Mouse (Mus musculus): ENCODE data around the gene Slc35c1. TPM values are rescaled to one million over a fixed set of nuclear protein-coding genes. Genes with fewer than 3 reads are reported as not detected.

Slc35c1 gene
- polyA plus RNA-seq, 1 experiment from 2014 or later = 6.9 TPM

DNA sequence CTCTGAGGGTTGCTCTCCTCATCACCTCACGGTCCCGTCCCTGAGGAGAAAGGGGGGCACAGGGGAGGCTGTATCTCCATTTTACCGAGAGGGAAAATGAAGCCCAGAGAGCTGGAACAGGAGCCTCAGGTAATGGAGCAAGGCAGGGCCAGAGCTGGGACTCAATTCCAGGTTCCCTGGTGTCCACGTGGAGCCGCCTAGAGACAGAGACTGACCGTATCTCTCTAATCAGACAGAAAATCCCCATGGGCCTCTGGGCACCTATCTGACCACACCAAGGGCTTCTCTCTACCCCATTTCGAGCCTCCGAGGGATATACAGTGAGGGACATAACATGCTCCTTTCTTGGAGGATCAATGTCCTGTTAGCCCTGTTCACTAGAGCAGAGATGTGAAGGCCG is 37.2 kb downstream of the Slc35c1 start:
- H3K4me2 ChIP-seq = no peak overlapping the region
- H3K9ac ChIP-seq = no peak overlapping the region
- H3K27ac ChIP-seq = peak overlapping the region; percentile 87
- H3K27me3 ChIP-seq = no peaks in the 10 kb centered on the region
- ATAC-seq (replicated peaks; ENCODE audit: insufficient number of reproducible peaks, insufficient read depth, low FRiP score, low read depth) = no peak
- no peaks in the 10 kb centered on the region for H3K9me3 ChIP-seq (replicated peaks)
- H3K4me3 ChIP-seq = no peak overlapping the region
- peaks cover 40% of the 10 kb centered on the region for H3K36me3 ChIP-seq
- peaks cover 50% of the 10 kb centered on the region for H3K4me1 ChIP-seq (replicated peaks)
- WGBS = 87% methylated on average over 9 of the region's 9 CpGs

DNA sequence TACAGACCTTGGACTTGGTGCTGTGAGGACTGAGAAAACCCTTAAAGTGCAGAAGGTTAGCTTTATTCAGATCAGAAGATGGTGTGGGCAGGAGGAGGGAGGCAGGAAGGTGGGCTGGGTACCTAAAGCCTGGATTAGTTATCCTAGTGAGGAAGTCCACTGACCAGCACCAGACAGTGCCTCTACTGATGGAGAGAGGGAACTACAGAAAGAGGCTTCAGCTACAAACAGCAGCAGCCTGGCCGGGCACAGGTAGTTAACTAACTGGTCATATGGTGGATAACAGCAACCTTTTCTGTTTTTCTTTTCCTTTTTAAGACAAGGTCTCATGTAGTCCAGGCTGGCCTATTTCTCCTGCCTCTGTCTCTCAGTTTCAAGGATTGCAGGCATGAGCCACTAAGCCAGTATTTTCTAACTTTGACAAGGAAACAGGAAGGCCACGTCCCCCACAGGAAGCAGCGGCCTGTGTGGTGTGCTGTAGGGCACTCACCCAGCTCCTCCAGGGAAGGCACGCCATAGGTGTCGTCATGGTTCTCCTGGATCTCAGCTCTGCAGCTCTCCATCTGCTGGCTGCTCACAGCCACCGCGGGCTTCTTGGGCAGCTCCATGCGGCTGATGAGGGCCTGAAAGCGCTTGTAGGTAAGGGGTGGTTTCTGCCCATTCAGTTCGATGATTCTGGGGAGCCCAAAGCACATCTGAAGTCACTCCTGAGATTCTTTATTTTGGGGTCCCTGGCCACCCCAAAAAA is 37.8 kb downstream of the Slc35c1 start:
- H3K4me3 ChIP-seq = no peak overlapping the region
- no peak overlapping the region for H3K9ac ChIP-seq
- 65% methylated on average over 10 of the region's 10 CpGs for WGBS
- no peak for ATAC-seq (replicated peaks; ENCODE audit: insufficient number of reproducible peaks, insufficient read depth, low FRiP score, low read depth)
- H3K36me3 ChIP-seq = peaks cover 46% of the 10 kb centered on the region
- no peak overlapping the region for H3K4me2 ChIP-seq
- peaks cover 44% of the 10 kb centered on the region for H3K4me1 ChIP-seq (replicated peaks)
- H3K27ac ChIP-seq = peak overlapping the region; percentile 87; the same call in 1 of the 2 replicates
- H3K9me3 ChIP-seq (replicated peaks) = no peaks in the 10 kb centered on the region
- no peaks in the 10 kb centered on the region for H3K27me3 ChIP-seq

DNA sequence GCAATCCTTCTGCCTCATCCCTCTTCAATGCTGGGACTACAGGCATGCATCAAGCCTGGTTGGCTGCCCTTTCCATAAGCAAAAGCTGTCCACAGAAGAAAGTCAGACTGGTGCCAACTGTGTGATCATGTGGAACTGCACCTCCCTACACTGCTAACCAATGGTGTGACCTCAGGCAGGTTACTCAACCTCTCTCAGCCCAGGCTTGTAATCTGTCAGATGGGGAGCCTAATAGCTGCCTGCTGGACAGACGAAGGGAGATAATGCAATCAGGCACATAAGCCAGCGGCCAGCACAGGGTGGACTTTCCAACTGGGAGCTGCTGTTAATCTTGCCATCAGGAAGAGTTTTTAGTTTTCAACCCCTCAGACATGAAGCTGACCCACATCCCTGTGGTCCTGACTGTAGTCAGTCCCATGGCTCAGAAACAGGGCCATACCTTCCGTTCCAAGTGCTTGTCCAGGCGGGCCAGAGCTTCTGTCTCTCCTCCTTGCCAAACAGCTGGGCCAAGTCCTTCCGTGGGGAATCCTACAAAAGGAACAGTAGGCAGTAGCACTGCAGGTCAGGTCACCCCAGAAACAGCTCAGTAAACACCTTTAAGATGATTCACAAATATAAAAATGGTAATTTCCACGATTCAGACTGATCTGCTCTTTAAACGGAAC is 38.5 kb downstream of the Slc35c1 start:
- peaks cover 48% of the 10 kb centered on the region for H3K36me3 ChIP-seq

DNA sequence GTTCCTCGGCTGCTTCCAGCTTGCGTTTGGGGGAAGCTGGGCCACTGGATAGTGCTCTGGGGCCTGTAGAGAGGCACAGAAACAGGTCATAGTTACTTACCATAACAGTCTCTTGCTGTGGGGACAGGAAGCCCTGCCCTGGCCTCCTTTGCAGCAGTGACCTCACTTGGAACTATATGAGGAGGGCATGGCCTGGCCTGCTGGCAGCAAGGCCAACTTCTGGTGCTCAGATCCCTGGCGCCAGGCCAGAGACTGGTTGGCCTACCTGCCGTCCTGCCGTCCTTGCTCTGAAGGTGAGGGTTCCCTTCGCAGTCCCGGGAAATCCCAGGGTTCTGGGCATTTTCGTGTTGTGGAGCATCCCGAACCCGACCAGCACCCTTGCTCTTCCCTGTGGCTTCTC is 48.6 kb downstream of the Slc35c1 start:
- Histone ChIP-seq H3K27ac (no peak overlapping the region), H3K4me2 (no peak overlapping the region), H3K36me3 (peaks cover 89% of the 10 kb centered on the region), H3K9me3 (replicated peaks) (no peaks in the 10 kb centered on the region), H3K4me1 (replicated peaks) (no peaks in the 10 kb centered on the region), H3K9ac (no peak overlapping the region), H3K27me3 (no peaks in the 10 kb centered on the region), H3K4me3 (no peak overlapping the region)
- WGBS = 82% methylated on average over 10 of the region's 10 CpGs
- no peak for ATAC-seq (replicated peaks; ENCODE audit: insufficient number of reproducible peaks, insufficient read depth, low FRiP score, low read depth)

More for the DNA sequence above, 38.5 kb downstream of the Slc35c1 start:
- Histone ChIP-seq H3K27me3 (no peaks in the 10 kb centered on the region), H3K9ac (no peak overlapping the region), H3K9me3 (replicated peaks) (no peaks in the 10 kb centered on the region), H3K27ac (no peak overlapping the region), H3K4me2 (no peak overlapping the region), H3K4me3 (no peak overlapping the region), H3K4me1 (replicated peaks) (peaks cover 41% of the 10 kb centered on the region)
- no peak for ATAC-seq (replicated peaks; ENCODE audit: insufficient number of reproducible peaks, insufficient read depth, low FRiP score, low read depth)
- WGBS = 91% methylated on average over 7 of the region's 7 CpGs

DNA sequence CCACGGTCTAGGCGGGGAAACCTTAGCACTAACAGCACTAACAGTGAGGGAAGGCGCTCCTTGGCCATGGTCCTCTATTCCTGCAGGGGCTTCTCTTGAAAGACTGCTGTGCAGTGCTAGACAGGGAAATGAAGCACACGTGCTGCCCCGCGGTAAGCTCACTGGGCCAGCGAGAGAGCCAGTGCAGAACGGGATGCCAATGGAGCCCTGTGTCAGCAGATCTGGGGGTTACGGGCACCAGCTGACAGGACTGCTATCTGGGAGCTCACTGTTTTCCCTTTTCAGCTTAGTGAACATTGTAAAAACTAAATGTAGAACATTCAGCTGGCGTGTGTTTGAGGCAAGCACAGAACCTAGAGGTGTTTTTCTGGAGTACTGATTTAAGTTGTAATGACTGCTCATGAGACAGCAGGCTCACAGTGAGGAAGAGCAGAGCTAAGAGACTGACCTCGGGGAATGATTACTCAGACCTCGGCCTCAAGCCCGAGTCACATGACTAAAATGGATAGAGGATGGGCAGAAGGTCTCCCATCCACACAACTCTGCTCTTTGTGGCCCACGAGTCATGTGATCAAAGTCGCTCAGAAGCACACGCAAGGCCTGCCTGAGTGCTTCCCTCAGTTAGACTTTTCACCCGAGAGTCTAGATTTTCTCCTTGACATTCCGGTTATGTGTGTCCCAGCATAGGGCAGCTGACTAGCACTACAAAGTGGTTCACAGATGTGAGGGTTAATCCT is 51.9 kb downstream of the Slc35c1 start:
- no peak overlapping the region for H3K4me2 ChIP-seq
- H3K9me3 ChIP-seq (replicated peaks) = no peaks in the 10 kb centered on the region
- no peak overlapping the region for H3K4me3 ChIP-seq
- peaks cover 90% of the 10 kb centered on the region for H3K36me3 ChIP-seq
- WGBS = 89% methylated on average over 18 of the region's 18 CpGs
- no peaks in the 10 kb centered on the region for H3K27me3 ChIP-seq
- no peak for ATAC-seq (replicated peaks; ENCODE audit: insufficient number of reproducible peaks, insufficient read depth, low FRiP score, low read depth)
- H3K27ac ChIP-seq = no peak overlapping the region
- no peak overlapping the region for H3K9ac ChIP-seq
- no peaks in the 10 kb centered on the region for H3K4me1 ChIP-seq (replicated peaks)

DNA sequence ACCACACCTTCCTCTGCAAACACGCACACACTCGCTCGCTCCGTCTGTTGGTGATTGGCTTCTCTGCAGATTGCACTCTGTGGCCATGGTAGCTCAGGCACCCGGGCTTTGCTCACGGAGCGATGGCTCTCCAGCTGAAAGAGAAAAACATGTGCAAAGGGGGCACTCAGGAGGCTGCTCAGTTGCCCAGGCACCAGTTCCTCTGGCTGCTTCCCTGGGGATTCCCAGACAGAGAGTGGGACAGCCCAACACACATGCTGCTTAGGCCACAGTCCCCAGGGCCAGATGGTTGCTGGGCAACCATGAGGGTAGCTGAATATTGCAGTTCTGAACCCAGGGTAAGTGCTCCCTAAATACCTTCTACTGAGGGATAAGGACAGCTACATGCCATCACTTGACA is 54.7 kb downstream of the Slc35c1 start:
- 95% methylated on average over 7 of the region's 7 CpGs for WGBS
- H3K9me3 ChIP-seq (replicated peaks) = no peaks in the 10 kb centered on the region
- peaks cover 62% of the 10 kb centered on the region for H3K36me3 ChIP-seq

DNA sequence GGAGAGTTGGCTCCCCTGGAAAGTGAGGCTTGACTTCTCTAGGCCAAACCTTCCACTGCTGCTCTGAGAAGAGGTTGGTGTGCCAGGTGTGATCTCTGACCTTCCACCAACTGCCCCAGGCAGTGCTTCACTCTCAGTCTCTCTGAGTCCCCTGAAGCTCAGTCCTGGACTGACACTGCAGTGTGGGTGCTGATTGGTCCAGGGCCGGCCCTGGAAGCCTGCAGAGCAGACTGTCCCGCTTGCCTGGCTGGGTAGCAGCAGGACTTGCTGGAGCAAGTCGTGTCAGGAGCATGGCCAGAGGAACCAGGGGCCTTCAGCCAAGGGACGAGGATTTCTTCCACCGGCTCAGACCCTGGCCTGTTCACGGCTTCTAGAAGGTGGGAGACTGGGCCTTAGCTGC is 55.6 kb downstream of the Slc35c1 start:
- Histone ChIP-seq H3K9ac (no peak overlapping the region), H3K4me1 (replicated peaks) (peaks cover 9% of the 10 kb centered on the region), H3K27ac (no peak overlapping the region), H3K36me3 (peaks cover 57% of the 10 kb centered on the region), H3K9me3 (replicated peaks) (no peaks in the 10 kb centered on the region), H3K4me2 (no peak overlapping the region), H3K27me3 (peaks cover 18% of the 10 kb centered on the region), H3K4me3 (no peak overlapping the region)
- ATAC-seq (replicated peaks; ENCODE audit: insufficient number of reproducible peaks, insufficient read depth, low FRiP score, low read depth) = no peak
- 79% methylated on average over 6 of the region's 6 CpGs for WGBS

More for the DNA sequence above, 54.7 kb downstream of the Slc35c1 start:
- Histone ChIP-seq H3K4me2 (no peak overlapping the region), H3K27me3 (peaks cover 12% of the 10 kb centered on the region), H3K4me1 (replicated peaks) (peaks cover 6% of the 10 kb centered on the region), H3K27ac (no peak overlapping the region), H3K4me3 (no peak overlapping the region), H3K9ac (no peak overlapping the region)
- ATAC-seq (replicated peaks; ENCODE audit: insufficient number of reproducible peaks, insufficient read depth, low FRiP score, low read depth) = no peak

DNA sequence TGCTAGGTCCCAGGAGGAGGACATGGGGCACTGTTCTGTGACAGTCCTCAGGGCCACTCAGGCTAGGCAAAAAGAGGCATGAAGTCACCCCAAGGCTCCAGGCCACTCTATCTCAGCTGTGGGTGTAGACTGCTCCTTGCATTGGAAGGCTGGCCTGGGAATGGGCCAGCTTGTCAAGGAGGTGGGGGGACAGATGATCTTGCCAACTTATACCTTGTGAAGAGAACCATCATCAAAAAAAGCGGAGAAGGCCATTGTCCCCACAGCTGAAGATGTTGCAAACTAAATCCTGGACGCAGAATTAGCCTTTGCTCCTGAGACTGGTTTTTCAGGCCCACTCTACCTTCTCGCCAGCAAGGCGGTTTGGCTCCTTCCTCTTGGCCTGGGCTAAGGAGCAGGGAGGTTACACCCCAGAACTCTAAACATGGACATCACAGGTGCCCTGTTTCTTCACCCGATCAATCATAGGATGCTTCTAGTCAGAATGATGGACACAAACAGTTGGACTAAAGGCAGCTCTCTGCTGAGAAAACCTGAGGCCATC is 56.5 kb downstream of the Slc35c1 start:
- H3K4me1 ChIP-seq (replicated peaks) = peaks cover 9% of the 10 kb centered on the region

More for the DNA sequence above, 56.5 kb downstream of the Slc35c1 start:
- Histone ChIP-seq H3K27me3 (peaks cover 20% of the 10 kb centered on the region), H3K36me3 (peaks cover 48% of the 10 kb centered on the region), H3K4me2 (no peak overlapping the region), H3K9me3 (replicated peaks) (no peaks in the 10 kb centered on the region), H3K9ac (no peak overlapping the region), H3K27ac (no peak overlapping the region), H3K4me3 (no peak overlapping the region)
- ATAC-seq (replicated peaks; ENCODE audit: insufficient number of reproducible peaks, insufficient read depth, low FRiP score, low read depth) = no peak
- 92% methylated on average over 5 of the region's 5 CpGs for WGBS

Other genes starting within 250 kb of the Slc35c1 start
- 14.8 and 19.0 TPM in 2 replicates for gene Pex16, start 85.9 kb downstream of the Slc35c1 start, polyA plus RNA-seq (2015; fragmentation: Nextera tagmentation; extraction: Ambion mirVana)
- 1.6 and 3.4 TPM in 2 replicates for gene Large2, start 85.7 kb downstream of the Slc35c1 start, polyA plus RNA-seq (2015; fragmentation: Nextera tagmentation; extraction: Ambion mirVana)
- 1.2 and 1.7 TPM in 2 replicates for gene 1700029I15Rik, start 78.0 kb downstream of the Slc35c1 start, polyA plus RNA-seq (2015; fragmentation: Nextera tagmentation; extraction: Ambion mirVana)
- 5.7 and 9.7 TPM in 2 replicates for gene Mapk8ip1, start 59.3 kb downstream of the Slc35c1 start, polyA plus RNA-seq (2015; fragmentation: Nextera tagmentation; extraction: Ambion mirVana)
- 15.8 and 20.9 TPM in 2 replicates for gene Cry2, start 26.5 kb downstream of the Slc35c1 start, polyA plus RNA-seq (2015; fragmentation: Nextera tagmentation; extraction: Ambion mirVana)
- gene Chst1, start 139.2 kb upstream of the Slc35c1 start, polyA plus RNA-seq (2015; fragmentation: Nextera tagmentation; extraction: Ambion mirVana) = 1.9 and 4.0 TPM in 2 replicates